Mouse (Mus musculus) midbrain, embryonic 16.5 days (tissue): Measurements from ENCODE around the gene 9530068E07Rik. TPM values are rescaled to one million over a fixed set of nuclear protein-coding genes. Genes with fewer than 3 reads are reported as not detected.
A peak's percentile ranks its signal among the peaks of the same experiment; 100 is the strongest.

Experiments used
- ATAC-seq: fragments of 200-750 bp; cut with Nextera tagmentation; 2 replicates; pipeline ENCODE4 v1.8.0; 2017; ENCODE audit warnings: moderate TSS enrichment
- H3K27ac ChIP-seq: fragments of 300-500 bp; sonication (generic); 2 replicates; pipeline ENCODE4 v1.5.1; 2014; ENCODE audit warnings: mild to moderate bottlenecking, low read length, mixed read lengths
- H3K27me3 ChIP-seq: fragments of 300-500 bp; sonication (generic); 2 replicates; pipeline ENCODE4 v1.6.1; 2014; ENCODE audit warnings: low read depth, low read length, mixed read lengths; ENCODE audit not compliant: control insufficient read depth, insufficient read depth
- H3K36me3 ChIP-seq: fragments of 300-500 bp; sonication (generic); 2 replicates; pipeline ENCODE4 v1.6.1; 2014; ENCODE audit warnings: mild to moderate bottlenecking, low read length, moderate library complexity, mixed read lengths; ENCODE audit not compliant: control insufficient read depth, insufficient read depth
- H3K4me1 ChIP-seq: fragments of 300-500 bp; sonication (generic); 2 replicates; pipeline ENCODE4 v1.6.1; 2014; ENCODE audit warnings: mild to moderate bottlenecking, low read length, mixed read lengths; ENCODE audit not compliant: control insufficient read depth, insufficient read depth
- H3K4me2 ChIP-seq: fragments of 300-500 bp; sonication (generic); 2 replicates; pipeline ENCODE4 v1.6.1; 2014; ENCODE audit warnings: mild to moderate bottlenecking, low read length, mixed read lengths
- H3K4me3 ChIP-seq: fragments of 300-500 bp; sonication (generic); 2 replicates; pipeline ENCODE4 v1.5.1; 2014; ENCODE audit warnings: low read depth, mild to moderate bottlenecking, low read length, moderate library complexity, mixed read lengths
- H3K9ac ChIP-seq: fragments of 300-500 bp; sonication (generic); 2 replicates; pipeline ENCODE4 v1.6.1; 2014; ENCODE audit warnings: low read depth, low read length, mixed read lengths
- H3K9me3 ChIP-seq: fragments of 300-500 bp; sonication (generic); replicated peaks from 2 replicates; pipeline ENCODE4 v1.6.1; 2014; ENCODE audit warnings: mild to moderate bottlenecking, low read length, mixed read lengths; ENCODE audit not compliant: control insufficient read depth, poor library complexity, severe bottlenecking
- WGBS: fragments of 180-500 bp; shearing (Covaris S2); extraction: QIAGEN DNeasy Blood & Tissue Kit; methylation state at CpG from one replicate; pipeline ENCODE4 v1.1.7; 2014; 5-methylcytosine and 5-hydroxymethylcytosine counted together
- polyA plus RNA-seq: library from polyadenylated mRNA; unstranded; fragments of >200 nt; fragmentation: Nextera tagmentation; extraction: Ambion mirVana; gene quantifications from 2 replicates; pipeline ENCODE4 v1.2.1, GENCODE M21; 2015

The 9530068E07Rik gene
- polyA plus RNA-seq, 1 experiment from 2014 or later, result 138 TPM

- 29% methylated on average over 1 of the region's 1 CpGs for WGBS
- Histone ChIP-seq H3K9ac (no peak overlapping the region), H3K27ac (no peak overlapping the region), H3K4me3 (no peak overlapping the region), H3K27me3 (no peaks in the 10 kb centered on the region), H3K4me1 (peaks cover 12% of the 10 kb centered on the region), H3K9me3 (no peaks in the 10 kb centered on the region), H3K36me3 (peaks cover 12% of the 10 kb centered on the region), H3K4me2 (no peak overlapping the region)
- ATAC-seq, result no peak
Observed at GRCm38 (mm10) chr11:52402566-52402965, 6.3 kb downstream of the 9530068E07Rik start.

GRCm38 (mm10) chr11:52404209-52404608, 8.0 kb downstream of the 9530068E07Rik start:
- H3K9me3 ChIP-seq, result no peaks in the 10 kb centered on the region
- no peak overlapping the region for H3K27ac ChIP-seq
- H3K4me2 ChIP-seq, result no peak overlapping the region
- no peak for ATAC-seq
- H3K4me3 ChIP-seq, result no peak overlapping the region
- no peaks in the 10 kb centered on the region for H3K27me3 ChIP-seq
- 0 out of 2 replicates have a peak, but pooled peaks cover 2% of the 10 kb centered on the region for H3K4me1 ChIP-seq
- peaks cover 18% of the 10 kb centered on the region for H3K36me3 ChIP-seq
- no peak overlapping the region for H3K9ac ChIP-seq
- WGBS, result 93% methylated on average over 5 of the region's 5 CpGs

- H3K27ac ChIP-seq, result no peak overlapping the region
- 0 out of 2 replicates have a peak, but pooled peaks cover 2% of the 10 kb centered on the region for H3K4me1 ChIP-seq
- WGBS, result 76% methylated on average over 9 of the region's 9 CpGs
- no peak overlapping the region for H3K4me3 ChIP-seq
- H3K27me3 ChIP-seq, result no peaks in the 10 kb centered on the region
- ATAC-seq, result no peak
- no peaks in the 10 kb centered on the region for H3K9me3 ChIP-seq
- no peak overlapping the region for H3K4me2 ChIP-seq
- no peak overlapping the region for H3K9ac ChIP-seq
- H3K36me3 ChIP-seq, result peaks cover 18% of the 10 kb centered on the region
Observed at GRCm38 (mm10) chr11:52405196-52405688, 9.0 kb downstream of the 9530068E07Rik start.

- Histone ChIP-seq H3K4me2 (no peak overlapping the region), H3K9ac (no peak overlapping the region), H3K27ac (no peak overlapping the region), H3K4me1 (no peaks in the 10 kb centered on the region), H3K36me3 (peaks cover 10% of the 10 kb centered on the region), H3K4me3 (no peak overlapping the region), H3K27me3 (no peaks in the 10 kb centered on the region), H3K9me3 (no peaks in the 10 kb centered on the region)
- 90% methylated on average over 5 of the region's 5 CpGs for WGBS
- no peak for ATAC-seq
Observed at GRCm38 (mm10) chr11:52409316-52409715, 13.1 kb downstream of the 9530068E07Rik start.

GRCm38 (mm10) chr11:52418358-52418757, 22.1 kb downstream of the 9530068E07Rik start:
- Histone ChIP-seq H3K4me2 (no peak overlapping the region), H3K9ac (no peak overlapping the region), H3K36me3 (no peaks in the 10 kb centered on the region), H3K9me3 (no peaks in the 10 kb centered on the region), H3K4me1 (no peaks in the 10 kb centered on the region), H3K4me3 (no peak overlapping the region), H3K27ac (no peak overlapping the region), H3K27me3 (no peaks in the 10 kb centered on the region)
- WGBS, result 84% methylated on average over 5 of the region's 5 CpGs
- ATAC-seq, result no peak

GRCm38 (mm10) chr11:52419246-52419645, 23.0 kb downstream of the 9530068E07Rik start:
- 56% methylated on average over 5 of the region's 5 CpGs for WGBS
- H3K9ac ChIP-seq, result no peak overlapping the region
- H3K27me3 ChIP-seq, result no peaks in the 10 kb centered on the region
- no peak overlapping the region for H3K27ac ChIP-seq
- no peak overlapping the region for H3K4me2 ChIP-seq
- no peak overlapping the region for H3K4me3 ChIP-seq
- no peaks in the 10 kb centered on the region for H3K4me1 ChIP-seq
- no peak for ATAC-seq
- H3K36me3 ChIP-seq, result no peaks in the 10 kb centered on the region
- no peaks in the 10 kb centered on the region for H3K9me3 ChIP-seq

GRCm38 (mm10) chr11:52419861-52420260, 23.6 kb downstream of the 9530068E07Rik start:
- 79% methylated on average over 7 of the region's 7 CpGs for WGBS
- H3K4me2 ChIP-seq, result no peak overlapping the region

GRCm38 (mm10) chr11:52420296-52421052, 24.2 kb downstream of the 9530068E07Rik start:
- Histone ChIP-seq H3K4me2 (no peak overlapping the region), H3K9me3 (no peaks in the 10 kb centered on the region), H3K27ac (no peak overlapping the region), H3K27me3 (no peaks in the 10 kb centered on the region), H3K4me1 (no peaks in the 10 kb centered on the region), H3K36me3 (no peaks in the 10 kb centered on the region), H3K4me3 (no peak overlapping the region), H3K9ac (no peak overlapping the region)
- 81% methylated on average over 12 of the region's 12 CpGs for WGBS
- no peak for ATAC-seq

More at GRCm38 (mm10) chr11:52419861-52420260, 23.6 kb downstream of the 9530068E07Rik start:
- Histone ChIP-seq H3K4me3 (no peak overlapping the region), H3K9me3 (no peaks in the 10 kb centered on the region), H3K9ac (no peak overlapping the region), H3K36me3 (no peaks in the 10 kb centered on the region), H3K27ac (no peak overlapping the region), H3K4me1 (no peaks in the 10 kb centered on the region), H3K27me3 (no peaks in the 10 kb centered on the region)
- no peak for ATAC-seq

GRCm38 (mm10) chr11:52421053-52421778, 25.0 kb downstream of the 9530068E07Rik start:
- Histone ChIP-seq H3K4me2 (no peak overlapping the region), H3K27me3 (no peaks in the 10 kb centered on the region), H3K27ac (no peak overlapping the region), H3K36me3 (no peaks in the 10 kb centered on the region), H3K9me3 (no peaks in the 10 kb centered on the region), H3K4me3 (no peak overlapping the region), H3K4me1 (no peaks in the 10 kb centered on the region), H3K9ac (no peak overlapping the region)
- ATAC-seq, result peak; percentile 42; the same call in 1 of the 2 replicates
- 32% methylated on average over 12 of the region's 12 CpGs for WGBS
